Mouse (Mus musculus) embryonic facial prominence, embryonic 11.5 days (tissue): Measurements from ENCODE around the gene Plcd1. TPM values are rescaled to one million over a fixed set of nuclear protein-coding genes. Genes with fewer than 3 reads are reported as not detected.

ENCODE experiments used
- ATAC-seq: fragments of 200-750 bp; cut with Nextera tagmentation; replicated peaks from 2 replicates; pipeline ENCODE4 v1.8.0; 2017; ENCODE audit warnings: low read depth; ENCODE audit not compliant: insufficient number of reproducible peaks, low FRiP score, low TSS enrichment
- DNase-seq: peaks from one replicate; pipeline ENCODE4 v3.0.0-alpha.2; 2015; ENCODE audit warnings: low spot score
- H3K27ac ChIP-seq: fragments of 300-500 bp; sonication (generic); replicated peaks from 2 replicates; pipeline ENCODE4 v1.5.1; 2014; ENCODE audit warnings: mild to moderate bottlenecking, low read depth, low read length, control low read depth
- H3K27me3 ChIP-seq: fragments of 300-500 bp; sonication (generic); 2 replicates; pipeline ENCODE4 v1.6.1; 2014; ENCODE audit warnings: mild to moderate bottlenecking, low read length, moderate library complexity, mixed read lengths; ENCODE audit not compliant: control insufficient read depth, insufficient read depth
- H3K36me3 ChIP-seq: fragments of 300-500 bp; sonication (generic); replicated peaks from 2 replicates; pipeline ENCODE4 v1.6.1; 2014; ENCODE audit warnings: low read depth, mild to moderate bottlenecking, low read length, moderate library complexity, mixed read lengths; ENCODE audit not compliant: control insufficient read depth, insufficient read depth
- H3K4me1 ChIP-seq: fragments of 300-500 bp; sonication (generic); 2 replicates; pipeline ENCODE4 v1.6.1; 2014; ENCODE audit warnings: low read length, mixed read lengths; ENCODE audit not compliant: control insufficient read depth, insufficient read depth
- H3K4me2 ChIP-seq: fragments of 300-500 bp; sonication (generic); 2 replicates; pipeline ENCODE4 v1.6.1; 2014; ENCODE audit warnings: low read depth, mild to moderate bottlenecking, control low read depth, low read length, moderate library complexity
- H3K4me3 ChIP-seq: fragments of 300-500 bp; sonication (generic); 2 replicates; pipeline ENCODE4 v1.5.1; 2014; ENCODE audit warnings: low read depth, low read length, control low read depth
- H3K9ac ChIP-seq: fragments of 300-500 bp; sonication (generic); replicated peaks from 2 replicates; pipeline ENCODE4 v1.6.1; 2014; ENCODE audit warnings: mild to moderate bottlenecking, control low read depth, low read length
- H3K9me3 ChIP-seq: fragments of 300-500 bp; sonication (generic); replicated peaks from 2 replicates; pipeline ENCODE4 v1.6.1; 2016; ENCODE audit warnings: mild to moderate bottlenecking, low read length, inconsistent platforms, mixed read lengths; ENCODE audit not compliant: control insufficient read depth
- WGBS: fragments of 180-500 bp; shearing (Covaris S2); extraction: QIAGEN DNeasy Blood & Tissue Kit; methylation state at CpG from one replicate; pipeline ENCODE4 v1.1.7; 2014; 5-methylcytosine and 5-hydroxymethylcytosine counted together
- polyA plus RNA-seq: library from polyadenylated mRNA; unstranded; fragments of >200 nt; fragmentation: Nextera tagmentation; extraction: Ambion mirVana; gene quantifications from 2 replicates; pipeline ENCODE4 v1.2.1, GENCODE M21; 2014

The Plcd1 gene
- polyA plus RNA-seq, 1 experiment from 2014 or later: 21.5 TPM

GRCm38 (mm10) chr9:119119409-119120167 lies 26.3 kb upstream of the Plcd1 start:
- Histone ChIP-seq H3K27me3 (no peaks in the 10 kb centered on the region), H3K9ac (no peak overlapping the region), H3K27ac (no peak overlapping the region), H3K36me3 (no peaks in the 10 kb centered on the region), H3K4me3 (no peak overlapping the region), H3K4me2 (no peak overlapping the region), H3K9me3 (no peaks in the 10 kb centered on the region), H3K4me1 (no peaks in the 10 kb centered on the region)
- ATAC-seq: no peak
- DNase-seq: no peak
- WGBS: 88% methylated on average over 19 of the region's 19 CpGs

GRCm38 (mm10) chr9:119114911-119115310 lies 21.6 kb upstream of the Plcd1 start:
- Histone ChIP-seq H3K36me3 (no peaks in the 10 kb centered on the region), H3K4me3 (no peak overlapping the region), H3K9me3 (no peaks in the 10 kb centered on the region), H3K27ac (no peak overlapping the region), H3K9ac (no peak overlapping the region), H3K4me1 (peaks cover 5% of the 10 kb centered on the region), H3K4me2 (no peak overlapping the region), H3K27me3 (no peaks in the 10 kb centered on the region)
- 88% methylated on average over 17 of the region's 17 CpGs for WGBS
- no peak for DNase-seq
- no peak for ATAC-seq

GRCm38 (mm10) chr9:119110640-119111039 lies 17.3 kb upstream of the Plcd1 start:
- H3K4me1 ChIP-seq: peaks cover 10% of the 10 kb centered on the region
- H3K4me3 ChIP-seq: no peak overlapping the region
- H3K27ac ChIP-seq: peak overlapping the region; percentile 57; the same call in 1 of the 2 replicates
- no peaks in the 10 kb centered on the region for H3K9me3 ChIP-seq
- DNase-seq (peak; percentile 38), ATAC-seq (no peak)
- H3K9ac ChIP-seq: no peak overlapping the region
- no peaks in the 10 kb centered on the region for H3K36me3 ChIP-seq
- H3K27me3 ChIP-seq: no peaks in the 10 kb centered on the region
- 43% methylated on average over 3 of the region's 3 CpGs for WGBS
- H3K4me2 ChIP-seq: no peak overlapping the region; the same call in 1 of the 2 replicates

DNA sequence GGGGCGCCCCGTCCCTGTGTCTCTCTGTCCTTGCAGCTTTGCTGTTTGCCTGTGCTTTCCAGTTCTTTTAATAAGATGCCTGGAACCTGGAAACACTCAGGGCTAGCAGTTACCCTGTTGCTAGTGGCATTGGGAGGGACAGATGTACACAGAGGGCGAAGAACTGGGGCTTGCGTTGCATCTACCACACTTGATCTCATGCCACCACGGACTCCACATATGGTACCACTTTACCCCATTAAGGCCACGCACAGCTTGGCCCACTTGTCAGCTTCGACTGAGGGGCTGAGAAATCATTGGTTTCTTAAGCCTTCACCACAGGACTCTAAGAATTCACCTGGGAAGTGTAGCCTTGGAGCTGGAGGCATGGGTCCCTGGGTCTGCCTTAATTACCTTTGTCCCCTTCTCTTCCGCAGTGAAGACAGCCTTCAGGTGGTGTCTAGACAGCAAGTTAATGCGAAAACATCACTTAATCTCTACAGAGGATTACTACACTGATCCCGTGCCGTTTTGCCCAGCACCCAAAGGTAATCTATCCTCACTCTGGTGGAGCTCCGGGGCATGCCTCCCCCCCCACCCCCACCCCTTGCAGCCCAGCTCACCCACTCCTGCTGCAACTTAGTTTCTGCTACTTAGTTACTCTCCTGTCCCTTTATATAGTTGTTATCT lies 16.5 kb upstream of the Plcd1 start:
- Histone ChIP-seq H3K9me3 (no peaks in the 10 kb centered on the region), H3K9ac (no peak overlapping the region), H3K4me2 (no peak overlapping the region), H3K4me1 (peaks cover 10% of the 10 kb centered on the region), H3K27ac (peak overlapping the region; percentile 47), H3K4me3 (no peak overlapping the region), H3K36me3 (no peaks in the 10 kb centered on the region), H3K27me3 (no peaks in the 10 kb centered on the region)
- DNase-seq: peak; percentile 72
- peak; percentile 50; the same call in 1 of the 2 replicates for ATAC-seq
- WGBS: 32% methylated on average over 12 of the region's 12 CpGs

DNA sequence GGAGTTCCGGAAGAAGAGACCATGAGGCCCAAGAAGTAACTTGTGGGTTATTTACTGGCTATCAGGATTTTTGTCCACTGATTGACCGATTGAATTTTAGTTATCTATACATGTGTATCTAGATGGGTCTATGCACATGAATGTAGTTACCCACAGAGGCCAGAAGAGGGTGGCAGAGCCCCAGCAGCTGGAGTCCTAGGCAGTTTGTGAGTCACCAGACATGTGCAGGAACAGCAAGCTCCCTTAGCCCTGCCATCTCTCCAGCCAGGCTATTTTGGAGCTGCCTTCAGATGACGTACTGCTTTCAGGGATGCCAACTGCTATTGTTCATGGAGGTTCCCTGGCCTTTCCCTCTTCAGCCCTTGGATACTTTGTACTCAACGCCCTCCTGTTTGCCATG lies 14.3 kb upstream of the Plcd1 start:
- 83% methylated on average over 4 of the region's 4 CpGs for WGBS

GRCm38 (mm10) chr9:119102783-119103113 lies 9.4 kb upstream of the Plcd1 start:
- Histone ChIP-seq H3K4me2 (peak overlapping the region; percentile 75), H3K27me3 (no peaks in the 10 kb centered on the region), H3K27ac (no peak overlapping the region), H3K4me3 (peak overlapping the region; percentile 57), H3K9ac (no peak overlapping the region; the same call in 1 of the 2 replicates), H3K4me1 (no peaks in the 10 kb centered on the region), H3K36me3 (no peaks in the 10 kb centered on the region), H3K9me3 (no peaks in the 10 kb centered on the region)
- DNase-seq (no peak), ATAC-seq (peak; percentile 3; the same call in 1 of the 2 replicates)
- 2% methylated on average over 19 of the region's 19 CpGs for WGBS

More for the DNA sequence above, 14.3 kb upstream of the Plcd1 start:
- no peak overlapping the region for H3K27ac ChIP-seq
- no peak overlapping the region for H3K4me3 ChIP-seq
- no peak overlapping the region for H3K9ac ChIP-seq
- ATAC-seq (no peak), DNase-seq (peak; percentile 56)
- peaks cover 10% of the 10 kb centered on the region for H3K4me1 ChIP-seq
- no peaks in the 10 kb centered on the region for H3K27me3 ChIP-seq
- H3K4me2 ChIP-seq: no peak overlapping the region
- no peaks in the 10 kb centered on the region for H3K9me3 ChIP-seq
- H3K36me3 ChIP-seq: no peaks in the 10 kb centered on the region

GRCm38 (mm10) chr9:119101992-119102782 lies 8.9 kb upstream of the Plcd1 start, which contains the start of gene Dlec1:
Gene Dlec1 (plus strand): TSS chr9:119102478.
- H3K27ac ChIP-seq: no peak within 1 kb of the TSS
- H3K4me1 ChIP-seq: no peaks in the 10 kb centered on the region
- H3K4me3 ChIP-seq: peak within 1 kb of the TSS; percentile 57
- H3K9ac ChIP-seq: peak within 1 kb of the TSS; percentile 20
- peak; percentile 77 for ATAC-seq
- H3K4me2 ChIP-seq: peak within 1 kb of the TSS; percentile 75
- no peaks in the 10 kb centered on the region for H3K9me3 ChIP-seq
- no peaks in the 10 kb centered on the region for H3K27me3 ChIP-seq
- DNase-seq: peak; percentile 96
- H3K36me3 ChIP-seq: no peaks in the 10 kb centered on the region
- 3% methylated on average over 44 of the region's 44 CpGs for WGBS
